Comparison of ENCODE assay signal across 18 mouse cellular contexts in genomic region chr4:127750781-127751180, GRCm38 (mm10).
"Had no signal": no experiment of that assay in that cellular context is flagged by ENCODE, and none has a peak within 500 bp of the region (broad histone marks: within the 10 kb centered on the region; RNA-seq: fewer than 3 reads in every experiment).

No protein-coding gene starts in this region.

- H3K27me3 ChIP-seq: midbrain, embryonic 13.5 days; neural tube, embryonic 13.5 days; neural tube, embryonic 15.5 days had no signal

- H3K36me3 ChIP-seq: midbrain, embryonic 13.5 days; neural tube, embryonic 13.5 days; neural tube, embryonic 15.5 days had no signal

- DNase-seq: lung, adult 18-20 months; lung, embryonic 14.5 days; lung, postnatal 10 days; lung, postnatal 4 days; retina, postnatal 1 day; right cerebral cortex, adult 18-20 months; right cerebral cortex, postnatal 25 days; right cerebral cortex, postnatal 4 days; spleen, adult 18-20 months; thymus, adult 18-20 months; thymus, postnatal 14 days; thymus, postnatal 36 days had no signal

- ATAC-seq: midbrain, embryonic 13.5 days; midbrain, embryonic 16.5 days had no signal

- H3K4me2 ChIP-seq: lung, embryonic 14.5 days; midbrain, embryonic 11.5 days; midbrain, embryonic 13.5 days; neural tube, embryonic 13.5 days; neural tube, embryonic 15.5 days had no signal

- H3K27ac ChIP-seq: midbrain, embryonic 13.5 days; neural tube, embryonic 13.5 days; neural tube, embryonic 15.5 days had no signal

- H3K4me1 ChIP-seq: midbrain, embryonic 13.5 days; neural tube, embryonic 13.5 days had no signal

- H3K9ac ChIP-seq: lung, embryonic 14.5 days; midbrain, embryonic 13.5 days; neural tube, embryonic 13.5 days; neural tube, embryonic 15.5 days had no signal

- H3K4me3 ChIP-seq: midbrain, embryonic 13.5 days; myocyte; neural tube, embryonic 13.5 days; neural tube, embryonic 15.5 days had no signal

- H3K9me3 ChIP-seq: midbrain, embryonic 13.5 days; neural tube, embryonic 13.5 days; neural tube, embryonic 15.5 days had no signal
